Comparison of ENCODE assay signal across 34 mouse cellular contexts in genomic region chr1:111139904-111140303, GRCm38 (mm10).
"Had no signal": no experiment of that assay in that cellular context is flagged by ENCODE, and none has a peak within 500 bp of the region (broad histone marks: within the 10 kb centered on the region; RNA-seq: fewer than 3 reads in every experiment).

No protein-coding gene starts in this region.

- H3K27ac ChIP-seq: heart, embryonic 13.5 days; heart, embryonic 15.5 days; hindbrain, embryonic 10.5 days; hindbrain, embryonic 12.5 days; hindbrain, embryonic 13.5 days; hindbrain, embryonic 14.5 days; hindbrain, embryonic 15.5 days; hindbrain, postnatal 0 days; intestine, embryonic 15.5 days; kidney, embryonic 15.5 days; kidney, postnatal 0 days; layer of hippocampus, adult 2 months; left cerebral cortex, adult 2 months had no signal

- H3K9ac ChIP-seq: heart, embryonic 12.5 days; heart, embryonic 13.5 days; heart, embryonic 15.5 days; hindbrain, embryonic 12.5 days; hindbrain, embryonic 13.5 days; hindbrain, embryonic 14.5 days; hindbrain, embryonic 15.5 days; intestine, embryonic 15.5 days; kidney, embryonic 15.5 days had no signal

- H3K36me3 ChIP-seq: heart, embryonic 12.5 days; heart, embryonic 13.5 days; heart, embryonic 15.5 days; hindbrain, embryonic 10.5 days; hindbrain, embryonic 12.5 days; hindbrain, embryonic 13.5 days; hindbrain, embryonic 15.5 days; intestine, embryonic 15.5 days; kidney, embryonic 15.5 days had no signal

- DNase-seq: heart, postnatal 10 days; heart, postnatal 14 days; heart, postnatal 36 days; heart, postnatal 4 days; kidney, adult 11 months; kidney, adult 18-20 months; kidney, adult 2 months; kidney, adult 8-10 months; kidney, adult 9 months; kidney, postnatal 10 days; kidney, postnatal 14 days; kidney, postnatal 25 days; kidney, postnatal 36 days; kidney, postnatal 4 days; layer of hippocampus, adult 9-11 months; layer of hippocampus, postnatal 36 days had no signal

- H3K4me3 ChIP-seq: heart, embryonic 12.5 days; heart, embryonic 13.5 days; heart, embryonic 15.5 days; hindbrain, embryonic 10.5 days; hindbrain, embryonic 12.5 days; hindbrain, embryonic 13.5 days; hindbrain, embryonic 15.5 days; intestine, embryonic 15.5 days; kidney, embryonic 15.5 days; layer of hippocampus, adult 2 months; left cerebral cortex, adult 2 months had no signal

- H3K27me3 ChIP-seq: heart, embryonic 12.5 days; heart, embryonic 13.5 days; heart, embryonic 15.5 days; hindbrain, embryonic 12.5 days; hindbrain, embryonic 13.5 days; hindbrain, embryonic 15.5 days; intestine, embryonic 15.5 days; kidney, embryonic 15.5 days had no signal

- H3K4me1 ChIP-seq: heart, embryonic 12.5 days; heart, embryonic 13.5 days; heart, embryonic 15.5 days; hindbrain, embryonic 10.5 days; hindbrain, embryonic 12.5 days; hindbrain, embryonic 13.5 days; hindbrain, embryonic 15.5 days; intestine, embryonic 15.5 days; kidney, embryonic 15.5 days had no signal

- ATAC-seq: hindbrain, embryonic 16.5 days; hindbrain, postnatal 0 days; inflammation-experienced regulatory T-cells, adult 6 months; intestine, embryonic 15.5 days; intestine, embryonic 16.5 days; intestine, postnatal 0 days had no signal

- H3K9me3 ChIP-seq: heart, embryonic 13.5 days; heart, embryonic 15.5 days; hindbrain, embryonic 10.5 days; hindbrain, embryonic 12.5 days; hindbrain, embryonic 13.5 days; hindbrain, embryonic 15.5 days; intestine, embryonic 15.5 days; kidney, embryonic 15.5 days had no signal
